Mouse (Mus musculus) small intestine, adult 2 months (tissue): ENCODE measurements around the gene Fmo1.

Experiments used
- CTCF ChIP-seq: fragments of 200-500 bp; IDR thresholded peaks from 2 replicates; pipeline ENCODE4 v1.5.1; 2012; ENCODE audit warnings: low read depth, mild to moderate bottlenecking, control low read depth, inconsistent platforms, low read length, moderate library complexity, mixed read lengths; ENCODE audit not compliant: insufficient replicate concordance, insufficient read length; ENCODE audit errors: extremely low read depth
- POLR2A ChIP-seq: fragments of 200-500 bp; IDR thresholded peaks from 2 replicates; pipeline ENCODE4 v1.6.1; 2012; ENCODE audit warnings: low read depth, mild to moderate bottlenecking, control low read depth, inconsistent platforms, low read length, moderate library complexity

GRCm38 (mm10) chr1:162888646-162889045 is 22.2 kb upstream of the Fmo1 start:
- TF ChIP-seq CTCF: no peak
- TF ChIP-seq POLR2A: no peak
